Mouse (Mus musculus) midbrain, embryonic 13.5 days (tissue): Measurements from ENCODE around the gene 2010109A12Rik. TPM values are rescaled to one million over a fixed set of nuclear protein-coding genes. Genes with fewer than 3 reads are reported as not detected.

Experiments used
- ATAC-seq: fragments of 200-750 bp; cut with Nextera tagmentation; 2 replicates; pipeline ENCODE4 v1.8.0; 2017; ENCODE audit warnings: mild to moderate bottlenecking, moderate TSS enrichment, moderate library complexity
- H3K27ac ChIP-seq: fragments of 300-500 bp; sonication (generic); 2 replicates; pipeline ENCODE4 v1.5.1; 2015; ENCODE audit warnings: inconsistent platforms, mild to moderate bottlenecking, moderate library complexity
- H3K27me3 ChIP-seq: fragments of 300-500 bp; sonication (generic); 2 replicates; pipeline ENCODE4 v1.6.1; 2015; ENCODE audit warnings: mild to moderate bottlenecking, inconsistent platforms
- H3K36me3 ChIP-seq: fragments of 300-500 bp; sonication (generic); 2 replicates; pipeline ENCODE4 v1.6.1; 2015; ENCODE audit warnings: mild to moderate bottlenecking, inconsistent platforms
- H3K4me1 ChIP-seq: fragments of 300-500 bp; sonication (generic); replicated peaks from 2 replicates; pipeline ENCODE4 v1.6.1; 2015; ENCODE audit warnings: inconsistent platforms
- H3K4me2 ChIP-seq: fragments of 300-500 bp; sonication (generic); replicated peaks from 2 replicates; pipeline ENCODE4 v1.6.1; 2015; ENCODE audit warnings: moderate library complexity, mild to moderate bottlenecking, inconsistent platforms
- H3K4me3 ChIP-seq: fragments of 300-500 bp; sonication (generic); replicated peaks from 2 replicates; pipeline ENCODE4 v1.5.1; 2015; ENCODE audit warnings: mild to moderate bottlenecking, inconsistent platforms
- H3K9ac ChIP-seq: fragments of 300-500 bp; sonication (generic); replicated peaks from 2 replicates; pipeline ENCODE4 v1.6.1; 2015; ENCODE audit warnings: mild to moderate bottlenecking, inconsistent platforms
- H3K9me3 ChIP-seq: fragments of 300-500 bp; sonication (generic); 2 replicates; pipeline ENCODE4 v1.6.1; 2016; ENCODE audit warnings: mild to moderate bottlenecking, inconsistent platforms
- WGBS: fragments of 180-500 bp; shearing (Covaris S2); methylation state at CpG from one replicate; pipeline ENCODE4 v1.1.7; 2015; 5-methylcytosine and 5-hydroxymethylcytosine counted together
- polyA plus RNA-seq: library from polyadenylated mRNA; unstranded; fragments of >200 nt; fragmentation: Nextera tagmentation; extraction: Ambion mirVana; gene quantifications from 2 replicates; pipeline ENCODE4 v1.2.1, GENCODE M21; 2015

Gene 2010109A12Rik
- polyA plus RNA-seq, 1 experiment from 2014 or later = 2.4 TPM

GRCm38 (mm10) chr5:93190428-93190827 is 15.9 kb upstream of the 2010109A12Rik start:
- H3K27ac ChIP-seq = no peak overlapping the region
- WGBS = 95% methylated on average over 5 of the region's 5 CpGs
- no peaks in the 10 kb centered on the region for H3K9me3 ChIP-seq
- H3K4me2 ChIP-seq = no peak overlapping the region
- H3K36me3 ChIP-seq = peaks cover 37% of the 10 kb centered on the region
- H3K4me3 ChIP-seq = no peak overlapping the region
- H3K27me3 ChIP-seq = no peaks in the 10 kb centered on the region
- no peak for ATAC-seq
- no peaks in the 10 kb centered on the region for H3K4me1 ChIP-seq
- H3K9ac ChIP-seq = no peak overlapping the region

- Histone ChIP-seq H3K9ac (no peak overlapping the region), H3K36me3 (peaks cover 41% of the 10 kb centered on the region), H3K4me3 (no peak overlapping the region), H3K9me3 (no peaks in the 10 kb centered on the region), H3K27me3 (no peaks in the 10 kb centered on the region), H3K4me2 (no peak overlapping the region), H3K4me1 (peaks cover 4% of the 10 kb centered on the region), H3K27ac (no peak overlapping the region)
- WGBS = 93% methylated on average over 3 of the region's 3 CpGs
- ATAC-seq = no peak
These were observed 8.1 kb upstream of the 2010109A12Rik start for GRCm38 (mm10) chr5:93198232-93198631.

DNA sequence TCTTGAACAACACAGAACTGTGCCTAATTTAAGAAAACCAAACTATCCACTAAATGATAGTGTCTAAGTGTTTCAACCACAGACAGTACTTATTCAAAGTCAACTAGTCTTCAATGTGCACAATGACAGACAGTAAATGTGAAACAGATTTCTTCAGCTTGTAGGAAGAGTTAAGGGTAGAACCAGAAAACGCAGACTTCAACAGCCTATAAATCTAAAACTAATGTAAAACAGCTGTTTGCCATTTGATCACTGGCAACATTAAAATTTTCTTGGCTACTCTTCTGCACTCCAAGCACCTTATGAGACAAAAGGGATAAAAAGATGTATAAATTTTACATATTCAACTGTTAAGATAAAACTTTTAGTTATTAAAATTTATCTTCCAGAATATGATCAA is 5.1 kb upstream of the 2010109A12Rik start:
- Histone ChIP-seq H3K9ac (no peak overlapping the region), H3K27me3 (no peaks in the 10 kb centered on the region), H3K36me3 (peaks cover 35% of the 10 kb centered on the region), H3K4me1 (peaks cover 17% of the 10 kb centered on the region), H3K9me3 (no peaks in the 10 kb centered on the region), H3K4me2 (no peak overlapping the region), H3K4me3 (no peak overlapping the region), H3K27ac (no peak overlapping the region)
- 95% methylated on average over 1 of the region's 1 CpGs for WGBS
- ATAC-seq = no peak

DNA sequence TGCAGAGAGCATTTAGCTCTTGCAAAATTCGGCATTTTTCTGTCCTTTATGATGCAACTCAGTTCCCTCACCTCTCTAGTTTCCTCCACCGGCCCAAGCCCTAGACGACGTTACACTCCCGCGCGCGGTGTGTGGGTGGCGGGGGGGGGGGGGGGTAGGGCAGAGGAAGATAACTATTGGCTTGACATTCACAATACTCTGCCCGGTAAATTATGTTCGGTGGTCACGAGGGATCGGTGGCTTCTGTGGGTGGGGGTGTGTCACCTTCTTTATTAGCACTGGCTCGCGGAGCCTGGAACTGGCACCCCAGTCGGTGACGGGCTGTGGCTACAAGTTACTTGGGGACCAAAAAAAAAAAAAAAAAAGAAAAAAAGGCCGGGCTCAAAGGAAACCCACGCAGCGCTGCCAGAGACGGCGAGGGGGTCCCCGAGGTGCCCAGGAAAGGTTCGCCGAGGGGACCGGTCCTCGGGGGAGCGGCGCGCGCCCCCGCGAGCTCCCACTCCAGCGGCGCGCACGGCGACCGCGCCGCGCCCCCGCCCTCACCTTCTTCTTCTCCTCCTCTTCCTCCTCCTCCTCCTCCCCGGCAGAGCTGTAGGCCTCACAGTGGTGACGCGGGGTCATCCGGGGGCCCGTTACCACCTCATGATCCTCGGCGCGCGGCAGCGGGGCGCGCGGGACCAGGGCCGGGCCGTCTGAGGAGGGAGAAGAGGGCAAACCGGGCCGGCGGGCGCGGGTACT is 778 bp upstream of the 2010109A12Rik start:
- peaks cover 26% of the 10 kb centered on the region for H3K4me1 ChIP-seq
- H3K9ac ChIP-seq = peak overlapping the region; percentile 97
- H3K27me3 ChIP-seq = no peaks in the 10 kb centered on the region
- no peaks in the 10 kb centered on the region for H3K9me3 ChIP-seq
- peaks cover 8% of the 10 kb centered on the region for H3K36me3 ChIP-seq
- WGBS = under 1% methylated on average over 55 of the region's 63 CpGs
- ATAC-seq = peak; percentile 71
- peak overlapping the region; percentile 93 for H3K27ac ChIP-seq
- H3K4me2 ChIP-seq = peak overlapping the region; percentile 84
- H3K4me3 ChIP-seq = peak overlapping the region; percentile 95

- ATAC-seq = peak; percentile 32; the same call in 1 of the 2 replicates
- peak overlapping the region; percentile 95 for H3K4me3 ChIP-seq
- H3K4me1 ChIP-seq = peaks cover 26% of the 10 kb centered on the region
- peak overlapping the region; percentile 84 for H3K4me2 ChIP-seq
- no peaks in the 10 kb centered on the region for H3K9me3 ChIP-seq
- no peaks in the 10 kb centered on the region for H3K27me3 ChIP-seq
- 6% methylated on average over 6 of the region's 6 CpGs for WGBS
- peak overlapping the region; percentile 97 for H3K9ac ChIP-seq
- H3K36me3 ChIP-seq = no peaks in the 10 kb centered on the region
- peak overlapping the region; percentile 93 for H3K27ac ChIP-seq
These were observed 659 bp downstream of the 2010109A12Rik start for GRCm38 (mm10) chr5:93207006-93207348.

GRCm38 (mm10) chr5:93207555-93207954 is 1.2 kb downstream of the 2010109A12Rik start:
- Histone ChIP-seq H3K4me1 (peaks cover 26% of the 10 kb centered on the region), H3K27me3 (no peaks in the 10 kb centered on the region), H3K36me3 (no peaks in the 10 kb centered on the region), H3K9me3 (no peaks in the 10 kb centered on the region), H3K9ac (no peak overlapping the region; the same call in 1 of the 2 replicates), H3K4me2 (peak overlapping the region; percentile 84; the same call in 1 of the 2 replicates), H3K4me3 (peak overlapping the region; percentile 95; the same call in 1 of the 2 replicates), H3K27ac (no peak overlapping the region)
- WGBS = 64% methylated on average over 1 of the region's 1 CpGs
- ATAC-seq = no peak

DNA sequence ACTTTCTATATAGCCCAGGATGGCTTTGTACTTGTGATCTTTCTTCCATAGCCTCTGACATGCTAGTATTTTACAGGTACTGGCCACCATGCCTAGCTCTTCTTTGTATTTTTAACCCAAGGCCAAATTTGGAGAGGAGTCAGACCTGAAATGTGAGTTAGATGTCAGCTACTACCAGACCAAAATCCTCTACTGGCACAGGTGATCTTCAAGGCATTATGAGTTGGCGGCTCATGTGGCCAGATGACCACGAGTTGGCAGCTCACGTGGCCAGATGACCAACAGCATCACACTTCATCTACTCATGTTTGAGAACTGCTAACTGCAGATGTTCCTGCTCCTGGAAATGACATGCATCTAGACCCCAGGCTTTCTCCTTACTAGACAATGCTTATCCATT is 12.1 kb downstream of the 2010109A12Rik start:
- no peak overlapping the region for H3K27ac ChIP-seq
- no peak overlapping the region for H3K4me2 ChIP-seq
- 84% methylated on average over 3 of the region's 3 CpGs for WGBS
- no peaks in the 10 kb centered on the region for H3K4me1 ChIP-seq
- no peak overlapping the region for H3K4me3 ChIP-seq
- no peak for ATAC-seq
- no peak overlapping the region for H3K9ac ChIP-seq
- peaks cover 3% of the 10 kb centered on the region; the same call in 1 of the 2 replicates for H3K9me3 ChIP-seq
- no peaks in the 10 kb centered on the region for H3K36me3 ChIP-seq
- H3K27me3 ChIP-seq = no peaks in the 10 kb centered on the region

DNA sequence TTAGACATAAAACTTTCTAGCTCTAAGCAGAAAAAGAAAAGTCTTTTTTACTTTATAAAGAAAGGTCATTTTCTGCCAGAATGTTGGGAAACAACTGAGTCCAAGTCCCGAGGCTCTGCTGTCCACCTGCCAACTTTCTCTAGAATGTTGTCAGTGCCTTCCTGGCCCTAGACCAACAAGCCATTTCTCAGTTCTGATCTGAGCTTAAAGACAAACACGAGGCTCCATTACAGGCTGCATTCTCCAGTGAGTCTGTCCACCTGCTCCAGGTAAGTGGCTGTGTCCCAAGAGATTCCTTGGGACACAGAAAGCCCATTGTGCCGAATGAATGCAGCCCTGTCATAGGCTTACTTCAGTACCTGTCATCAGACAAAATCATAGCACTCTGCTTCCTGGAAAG is 15.3 kb downstream of the 2010109A12Rik start:
- Histone ChIP-seq H3K9me3 (peaks cover 3% of the 10 kb centered on the region; the same call in 1 of the 2 replicates), H3K27ac (no peak overlapping the region), H3K9ac (no peak overlapping the region), H3K4me1 (no peaks in the 10 kb centered on the region), H3K4me2 (no peak overlapping the region), H3K36me3 (no peaks in the 10 kb centered on the region), H3K27me3 (no peaks in the 10 kb centered on the region), H3K4me3 (no peak overlapping the region)
- WGBS = 75% methylated on average over 3 of the region's 3 CpGs
- ATAC-seq = no peak

DNA sequence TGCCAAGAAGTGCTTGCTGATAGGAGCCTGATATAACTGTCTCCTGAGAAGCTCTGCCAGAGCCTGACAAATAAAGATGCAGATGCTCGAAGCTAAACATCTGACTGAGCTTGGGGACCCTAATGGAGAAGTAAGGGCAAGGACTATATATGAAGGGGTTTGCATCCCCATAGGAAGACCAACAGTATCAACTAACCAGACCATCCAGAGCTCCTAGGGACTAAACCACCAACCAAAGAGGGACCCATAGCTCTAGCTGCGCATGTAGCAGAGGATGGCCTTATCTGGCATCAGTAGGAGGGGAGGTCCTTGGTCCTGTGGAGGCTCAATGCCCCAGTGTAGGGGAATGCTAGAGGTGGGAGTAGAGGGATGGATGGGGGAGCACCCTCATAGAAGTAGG is 18.2 kb downstream of the 2010109A12Rik start:
- no peak overlapping the region for H3K9ac ChIP-seq
- no peak for ATAC-seq
- H3K27ac ChIP-seq = no peak overlapping the region
- H3K4me3 ChIP-seq = no peak overlapping the region
- H3K36me3 ChIP-seq = no peaks in the 10 kb centered on the region
- H3K4me2 ChIP-seq = no peak overlapping the region
- no peaks in the 10 kb centered on the region for H3K9me3 ChIP-seq
- no peaks in the 10 kb centered on the region for H3K27me3 ChIP-seq
- H3K4me1 ChIP-seq = no peaks in the 10 kb centered on the region
- 81% methylated on average over 2 of the region's 2 CpGs for WGBS

DNA sequence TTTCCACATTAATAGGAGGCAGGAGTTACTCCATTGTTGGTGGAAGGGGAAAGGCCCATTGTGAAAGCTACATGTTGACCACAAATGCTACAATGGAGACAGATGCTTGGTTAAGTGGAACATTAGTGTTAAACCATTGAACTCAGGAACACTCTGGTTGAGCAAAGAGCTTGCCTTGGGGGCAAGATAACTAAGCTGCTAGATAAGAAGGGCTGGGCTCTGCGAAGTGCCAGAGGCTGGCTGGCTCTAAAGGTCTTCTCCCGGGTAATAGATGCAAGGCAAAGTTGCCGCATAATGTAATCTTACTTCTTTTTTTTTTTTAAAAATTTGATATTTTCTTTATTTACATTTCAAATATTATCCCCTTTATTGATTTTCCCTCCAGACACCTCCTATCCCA is 20.8 kb downstream of the 2010109A12Rik start:
- 93% methylated on average over 3 of the region's 3 CpGs for WGBS
- H3K36me3 ChIP-seq = no peaks in the 10 kb centered on the region
- no peak overlapping the region for H3K4me3 ChIP-seq
- no peak for ATAC-seq
- no peak overlapping the region for H3K27ac ChIP-seq
- H3K9ac ChIP-seq = no peak overlapping the region
- H3K4me1 ChIP-seq = no peaks in the 10 kb centered on the region
- no peaks in the 10 kb centered on the region for H3K27me3 ChIP-seq
- H3K4me2 ChIP-seq = no peak overlapping the region
- H3K9me3 ChIP-seq = no peaks in the 10 kb centered on the region

DNA sequence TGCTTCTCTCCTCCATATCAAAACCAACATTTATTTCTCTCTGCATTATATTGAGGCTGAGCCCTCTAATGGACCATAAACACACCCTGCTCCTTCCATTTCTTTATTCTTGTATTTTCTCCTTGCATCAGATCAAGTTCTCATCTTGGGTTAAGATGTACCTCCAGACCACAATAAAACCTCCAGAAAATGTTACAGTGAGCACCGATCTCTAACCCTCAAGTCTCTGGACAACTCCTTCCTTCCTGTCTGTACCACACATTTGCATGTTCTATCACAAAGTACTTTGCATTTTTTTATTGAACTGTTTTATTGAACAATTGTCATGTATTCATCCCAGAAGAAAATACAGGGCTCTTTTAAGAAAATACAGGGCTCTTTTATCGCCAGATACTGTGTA is 23.2 kb downstream of the 2010109A12Rik start:
- no peaks in the 10 kb centered on the region for H3K9me3 ChIP-seq
- no peaks in the 10 kb centered on the region for H3K27me3 ChIP-seq
- H3K4me2 ChIP-seq = no peak overlapping the region
- no peaks in the 10 kb centered on the region for H3K36me3 ChIP-seq
- H3K4me1 ChIP-seq = no peaks in the 10 kb centered on the region
- H3K9ac ChIP-seq = no peak overlapping the region
- H3K27ac ChIP-seq = no peak overlapping the region
- no peak overlapping the region for H3K4me3 ChIP-seq
- ATAC-seq = no peak
- WGBS = 89% methylated on average over 2 of the region's 2 CpGs

- H3K36me3 ChIP-seq = no peaks in the 10 kb centered on the region
- no peaks in the 10 kb centered on the region for H3K4me1 ChIP-seq
- H3K4me3 ChIP-seq = no peak overlapping the region
- ATAC-seq = no peak
- 71% methylated on average over 3 of the region's 3 CpGs for WGBS
- H3K4me2 ChIP-seq = no peak overlapping the region
- H3K9ac ChIP-seq = no peak overlapping the region
- H3K9me3 ChIP-seq = no peaks in the 10 kb centered on the region
- no peak overlapping the region for H3K27ac ChIP-seq
- H3K27me3 ChIP-seq = no peaks in the 10 kb centered on the region
These were observed 25.4 kb downstream of the 2010109A12Rik start for GRCm38 (mm10) chr5:93231721-93232120.

DNA sequence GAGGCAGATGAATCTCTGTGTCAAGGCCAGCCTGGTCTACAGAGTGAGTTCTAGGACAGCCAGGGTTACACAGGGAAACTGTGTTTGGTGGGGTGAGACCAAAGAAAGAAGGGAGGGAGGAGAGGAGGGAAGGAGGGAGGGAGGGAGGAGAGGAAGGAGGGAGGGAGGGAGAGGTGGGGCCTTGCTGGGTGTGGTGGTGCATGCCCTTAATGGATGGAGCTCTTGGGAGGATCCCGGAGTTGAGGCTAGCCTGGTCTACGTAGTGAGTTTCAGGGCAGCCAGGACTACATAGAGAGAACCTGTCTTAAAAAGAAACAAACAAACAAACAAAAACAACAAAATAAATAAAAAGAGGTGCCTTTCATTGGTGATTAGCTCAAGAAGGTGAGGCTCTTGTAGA is 26.5 kb downstream of the 2010109A12Rik start:
- H3K27ac ChIP-seq = no peak overlapping the region
- 95% methylated on average over 2 of the region's 2 CpGs for WGBS
- no peak overlapping the region for H3K9ac ChIP-seq
- no peaks in the 10 kb centered on the region for H3K4me1 ChIP-seq
- H3K4me3 ChIP-seq = no peak overlapping the region
- no peaks in the 10 kb centered on the region for H3K27me3 ChIP-seq
- no peak for ATAC-seq
- H3K9me3 ChIP-seq = no peaks in the 10 kb centered on the region
- H3K36me3 ChIP-seq = no peaks in the 10 kb centered on the region
- H3K4me2 ChIP-seq = no peak overlapping the region
